Mouse (Mus musculus) liver, postnatal 0 days (tissue): ENCODE data around the gene Phpt1. TPM values are rescaled to one million over a fixed set of nuclear protein-coding genes. Genes with fewer than 3 reads are reported as not detected.

Experiments
- ATAC-seq: fragments of 200-750 bp; cut with Nextera tagmentation; 2 replicates; pipeline ENCODE4 v1.8.0; 2017; ENCODE audit warnings: mild to moderate bottlenecking, moderate library complexity
- DNase-seq: peaks from one replicate; pipeline ENCODE4 v3.0.0-alpha.2; 2016
- H3K27ac ChIP-seq: fragments of 300-500 bp; sonication (generic); 2 replicates; pipeline ENCODE4 v1.5.1; 2014; ENCODE audit warnings: antibody characterized with exemption, moderate library complexity, mild to moderate bottlenecking, low read depth
- H3K27me3 ChIP-seq: fragments of 300-500 bp; sonication (generic); 2 replicates; pipeline ENCODE4 v1.6.1; 2014; ENCODE audit warnings: low read length, control low read depth, mixed read lengths; ENCODE audit not compliant: insufficient read depth
- H3K36me3 ChIP-seq: fragments of 300-500 bp; sonication (generic); replicated peaks from 2 replicates; pipeline ENCODE4 v1.6.1; 2014; ENCODE audit warnings: mild to moderate bottlenecking, control low read depth, low read length, moderate library complexity, mixed read lengths; ENCODE audit not compliant: insufficient read depth
- H3K4me1 ChIP-seq: fragments of 300-500 bp; sonication (generic); 2 replicates; pipeline ENCODE4 v1.6.1; 2014; ENCODE audit warnings: antibody characterized with exemption, mild to moderate bottlenecking, control low read depth; ENCODE audit not compliant: insufficient read depth
- H3K4me2 ChIP-seq: fragments of 300-500 bp; sonication (generic); 2 replicates; pipeline ENCODE4 v1.6.1; 2014; ENCODE audit warnings: low read depth, mild to moderate bottlenecking, low read length, moderate library complexity, mixed read lengths
- H3K4me3 ChIP-seq: fragments of 300-500 bp; sonication (generic); 2 replicates; pipeline ENCODE4 v1.5.1; 2014; ENCODE audit warnings: low read depth, low read length
- H3K9ac ChIP-seq: fragments of 300-500 bp; sonication (generic); replicated peaks from 2 replicates; pipeline ENCODE4 v1.6.1; 2014; ENCODE audit warnings: mild to moderate bottlenecking, moderate library complexity
- H3K9me3 ChIP-seq: fragments of 300-500 bp; sonication (generic); 2 replicates; pipeline ENCODE4 v1.6.1; 2016; ENCODE audit warnings: mild to moderate bottlenecking, control low read depth, low read length, mixed read lengths
- CTCF ChIP-seq: sonication (generic); IDR thresholded peaks from 2 replicates; pipeline ENCODE4 v1.5.1; 2016; ENCODE audit warnings: antibody characterized with exemption, low read depth
- EP300 ChIP-seq: IDR thresholded peaks from 2 replicates; pipeline ENCODE4 v1.6.1; 2016; ENCODE audit warnings: antibody characterized with exemption, low read depth, mild to moderate bottlenecking
- WGBS: fragments of 180-500 bp; shearing (Covaris S2); extraction: QIAGEN DNeasy Blood & Tissue Kit; methylation state at CpG from one replicate; pipeline ENCODE4 v1.1.7; 2014; ENCODE audit not compliant: insufficient replicate concordance; 5-methylcytosine and 5-hydroxymethylcytosine counted together
- polyA plus RNA-seq: library from polyadenylated mRNA; unstranded; fragments of >200 nt; fragmentation: Nextera tagmentation; extraction: Ambion mirVana; gene quantifications from 2 replicates; pipeline ENCODE4 v1.2.1, GENCODE M21; 2015

The Phpt1 gene
- polyA plus RNA-seq, 1 experiment from 2014 or later: 46.1 TPM

- ATAC-seq: no peak
- H3K4me1 ChIP-seq: peaks cover 34% of the 10 kb centered on the region
- WGBS: 28% methylated on average over 6 of the region's 6 CpGs
Measured at GRCm38 (mm10) chr2:25580621-25581101, 5.6 kb upstream of the Phpt1 start.

DNA sequence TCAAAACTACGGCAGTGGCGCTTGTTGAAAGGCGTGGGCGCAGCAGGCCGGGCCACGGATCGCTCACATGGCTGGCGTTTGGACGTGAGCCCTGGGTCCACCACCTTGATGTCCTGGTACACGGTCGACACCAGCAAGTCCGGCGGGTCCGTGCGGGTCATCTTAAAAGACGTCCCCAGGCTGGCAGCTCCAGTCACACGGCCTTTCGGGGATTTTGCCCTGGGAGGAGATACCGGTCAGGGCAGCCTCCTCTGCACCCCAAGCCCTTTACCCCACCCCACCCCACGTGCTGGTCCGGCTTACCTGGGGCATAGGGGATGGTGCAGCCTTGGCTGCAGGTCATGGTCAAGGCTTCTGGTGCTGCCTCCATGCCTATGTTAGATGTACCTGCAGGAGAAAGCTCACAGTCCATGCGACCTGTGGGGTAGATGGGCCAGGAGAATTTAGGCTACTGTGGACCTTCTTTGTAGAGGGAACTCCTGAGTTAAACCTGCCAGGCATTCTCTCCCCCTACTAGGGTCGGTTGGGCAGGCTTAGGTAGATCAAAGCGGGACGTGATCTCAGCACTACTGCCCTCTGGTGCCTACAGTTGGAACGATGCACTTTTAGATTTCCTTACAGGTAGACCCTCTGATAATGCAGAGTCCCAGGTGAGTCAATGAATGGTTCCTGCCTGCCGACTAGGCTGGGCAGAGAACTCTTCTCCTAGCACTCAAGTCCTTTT, 4.9 kb upstream of the Phpt1 start:
- peaks cover 55% of the 10 kb centered on the region for H3K27me3 ChIP-seq
- no peaks in the 10 kb centered on the region for H3K9me3 ChIP-seq
- H3K9ac ChIP-seq: no peak overlapping the region
- peak; percentile 48 for DNase-seq
- ATAC-seq: no peak
- peaks cover 15% of the 10 kb centered on the region for H3K36me3 ChIP-seq
- H3K4me2 ChIP-seq: 0 out of 2 replicates have a peak overlapping the region, but pooled peaks have one; percentile 9
- 4% methylated on average over 27 of the region's 27 CpGs for WGBS
- no peak overlapping the region for H3K27ac ChIP-seq
- H3K4me3 ChIP-seq: peak overlapping the region; percentile 10; the same call in 1 of the 2 replicates
- peaks cover 38% of the 10 kb centered on the region for H3K4me1 ChIP-seq
- TF ChIP-seq CTCF: peak; percentile 61
- no peak for TF ChIP-seq EP300

More at GRCm38 (mm10) chr2:25580621-25581101, 5.6 kb upstream of the Phpt1 start:
- no peaks in the 10 kb centered on the region for H3K9me3 ChIP-seq
- peaks cover 20% of the 10 kb centered on the region for H3K36me3 ChIP-seq
- no peak overlapping the region for H3K27ac ChIP-seq
- no peak for DNase-seq
- H3K9ac ChIP-seq: no peak overlapping the region
- peaks cover 55% of the 10 kb centered on the region for H3K27me3 ChIP-seq
- H3K4me3 ChIP-seq: no peak overlapping the region
- H3K4me2 ChIP-seq: no peak overlapping the region
- TF ChIP-seq EP300 (no peak), CTCF (no peak)

DNA sequence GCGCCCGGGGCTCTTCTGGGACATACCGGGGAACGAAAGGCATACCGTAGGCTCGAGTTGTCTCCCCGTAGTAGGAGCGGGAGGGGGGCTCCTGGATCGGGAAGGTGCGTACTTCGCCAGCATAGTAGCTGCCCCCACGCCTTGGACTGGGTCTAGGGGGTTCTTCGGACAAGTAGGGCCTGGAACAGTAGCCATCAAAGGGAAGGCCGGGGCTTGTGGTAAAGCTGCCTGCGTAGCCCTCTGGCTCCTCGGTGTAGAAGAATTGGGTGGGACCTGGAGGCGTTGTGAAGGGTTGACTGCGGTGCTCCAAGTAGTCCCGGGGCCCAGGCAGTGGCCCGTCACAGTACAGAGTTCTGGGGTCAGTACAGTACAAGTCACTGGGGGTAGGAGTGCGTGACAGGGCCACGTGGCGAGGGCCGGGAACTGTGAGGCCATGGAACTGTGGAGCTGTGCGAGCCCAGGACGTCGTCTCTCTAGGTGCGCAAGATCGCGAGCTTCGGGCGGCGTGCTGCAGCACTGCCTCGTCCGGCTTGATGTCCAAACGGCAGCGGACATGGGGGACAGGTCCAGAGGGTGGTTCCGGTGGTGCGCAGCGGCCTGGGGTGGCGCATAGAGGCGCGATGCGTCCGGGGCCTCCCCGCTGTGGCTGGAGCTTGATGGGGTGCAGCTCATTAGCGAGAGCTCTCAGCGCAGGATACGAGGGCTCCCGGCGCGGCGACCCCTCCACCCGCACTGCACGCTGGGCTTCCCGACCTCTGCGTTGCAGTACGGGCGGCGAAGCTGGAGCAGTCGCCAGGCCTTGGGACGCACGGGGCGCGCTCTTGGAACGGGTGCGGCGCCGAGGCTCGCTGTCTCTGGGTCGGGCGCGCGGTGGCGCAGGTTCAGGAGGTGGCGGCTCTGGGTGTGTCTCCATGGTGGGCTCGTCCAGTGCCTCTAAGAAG, 4.0 kb upstream of the Phpt1 start:
- WGBS: 6% methylated on average over 67 of the region's 77 CpGs
- Histone ChIP-seq H3K4me2 (0 out of 2 replicates have a peak overlapping the region, but pooled peaks have one; percentile 9), H3K36me3 (peaks cover 7% of the 10 kb centered on the region), H3K9ac (no peak overlapping the region), H3K4me3 (peak overlapping the region; percentile 10; the same call in 1 of the 2 replicates), H3K27me3 (peaks cover 55% of the 10 kb centered on the region), H3K9me3 (no peaks in the 10 kb centered on the region), H3K27ac (no peak overlapping the region), H3K4me1 (peaks cover 41% of the 10 kb centered on the region)
- no peak for TF ChIP-seq EP300
- no peak for TF ChIP-seq CTCF
- ATAC-seq: no peak
- no peak for DNase-seq

- H3K9me3 ChIP-seq: no peaks in the 10 kb centered on the region
- no peak overlapping the region for H3K27ac ChIP-seq
- peak overlapping the region; percentile 40 for H3K4me2 ChIP-seq
- H3K36me3 ChIP-seq: peaks cover under 1% of the 10 kb centered on the region; the same call in 1 of the 2 replicates
- WGBS: 6% methylated on average over 74 of the region's 75 CpGs
- no peak for ATAC-seq
- TF ChIP-seq EP300 (no peak), CTCF (peak; percentile 30; the same call in 1 of the 2 replicates)
- peaks cover 55% of the 10 kb centered on the region for H3K27me3 ChIP-seq
- peak overlapping the region; percentile 21; the same call in 1 of the 2 replicates for H3K4me3 ChIP-seq
- peaks cover 50% of the 10 kb centered on the region for H3K4me1 ChIP-seq
- no peak for DNase-seq
- no peak overlapping the region for H3K9ac ChIP-seq
Measured at GRCm38 (mm10) chr2:25577951-25578795, 3.1 kb upstream of the Phpt1 start.

GRCm38 (mm10) chr2:25576965-25577891, 2.2 kb upstream of the Phpt1 start:
- Histone ChIP-seq H3K4me3 (peak overlapping the region; percentile 21; the same call in 1 of the 2 replicates), H3K9me3 (no peaks in the 10 kb centered on the region), H3K27me3 (peaks cover 55% of the 10 kb centered on the region), H3K9ac (no peak overlapping the region), H3K4me1 (peaks cover 52% of the 10 kb centered on the region), H3K36me3 (no peaks in the 10 kb centered on the region), H3K4me2 (peak overlapping the region; percentile 40), H3K27ac (no peak overlapping the region)
- TF ChIP-seq CTCF: no peak
- TF ChIP-seq EP300: no peak
- WGBS: 22% methylated on average over 90 of the region's 92 CpGs
- ATAC-seq (no peak), DNase-seq (no peak)
